Mouse (Mus musculus) neural tube, embryonic 14.5 days (tissue): Measurements from ENCODE around the gene Cuta. TPM values are rescaled to one million over a fixed set of nuclear protein-coding genes. Genes with fewer than 3 reads are reported as not detected.
A peak's percentile ranks its signal among the peaks of the same experiment; 100 is the strongest.
"Not testable (repeated sequence)": the region's sequence is repeated elsewhere in the genome, so short reads cannot be mapped to it uniquely, and the experiment has no call there.

Source experiments
- ATAC-seq: fragments of 200-750 bp; cut with Nextera tagmentation; 2 replicates; pipeline ENCODE4 v1.8.0; 2017; ENCODE audit warnings: low read depth, mild to moderate bottlenecking, moderate TSS enrichment, moderate library complexity
- H3K27ac ChIP-seq: fragments of 300-500 bp; sonication (generic); 2 replicates; pipeline ENCODE4 v1.5.1; 2014; ENCODE audit warnings: low read depth, mild to moderate bottlenecking, control low read depth, low read length, moderate library complexity, mixed read lengths
- H3K27me3 ChIP-seq: fragments of 300-500 bp; sonication (generic); 2 replicates; pipeline ENCODE4 v1.6.1; 2014; ENCODE audit warnings: low read length; ENCODE audit not compliant: control insufficient read depth, insufficient read depth
- H3K36me3 ChIP-seq: fragments of 300-500 bp; sonication (generic); 2 replicates; pipeline ENCODE4 v1.6.1; 2014; ENCODE audit warnings: low read length, mixed read lengths; ENCODE audit not compliant: control insufficient read depth, insufficient read depth
- H3K4me1 ChIP-seq: fragments of 300-500 bp; sonication (generic); 2 replicates; pipeline ENCODE4 v1.6.1; 2014; ENCODE audit warnings: low read length; ENCODE audit not compliant: control insufficient read depth, insufficient read depth
- H3K4me2 ChIP-seq: fragments of 300-500 bp; sonication (generic); 2 replicates; pipeline ENCODE4 v1.6.1; 2014; ENCODE audit warnings: mild to moderate bottlenecking, low read depth, low read length, control low read depth
- H3K4me3 ChIP-seq: fragments of 300-500 bp; sonication (generic); 2 replicates; pipeline ENCODE4 v1.5.1; 2014; ENCODE audit warnings: low read depth, low read length, control low read depth, mixed read lengths
- H3K9ac ChIP-seq: fragments of 300-500 bp; sonication (generic); replicated peaks from 2 replicates; pipeline ENCODE4 v1.6.1; 2014; ENCODE audit warnings: low read depth, mild to moderate bottlenecking, control low read depth, low read length, mixed read lengths
- H3K9me3 ChIP-seq: fragments of 300-500 bp; sonication (generic); 2 replicates; pipeline ENCODE4 v1.6.1; 2016; ENCODE audit warnings: low read length; ENCODE audit not compliant: control insufficient read depth
- WGBS: fragments of 180-500 bp; shearing (Covaris S2); extraction: QIAGEN DNeasy Blood & Tissue Kit; methylation state at CpG from one replicate; pipeline ENCODE4 v1.1.7; 2014; 5-methylcytosine and 5-hydroxymethylcytosine counted together
- polyA plus RNA-seq: library from polyadenylated mRNA; unstranded; fragments of >200 nt; fragmentation: Nextera tagmentation; extraction: Ambion mirVana; gene quantifications from 2 replicates; pipeline ENCODE4 v1.2.1, GENCODE M21; 2014

Gene Cuta
- polyA plus RNA-seq, 1 experiment from 2014 or later: 112 TPM

GRCm38 (mm10) chr17:26916711-26917482 lies 22.5 kb downstream of the Cuta start, which contains the start of gene Kifc5b:
Gene Kifc5b, plus strand, starts transcription at chr17:26917091.
- H3K4me2 ChIP-seq: peak within 1 kb of the TSS; percentile 59
- H3K4me3 ChIP-seq: peak within 1 kb of the TSS; percentile 52
- no peaks in the 10 kb centered on the region for H3K9me3 ChIP-seq
- H3K4me1 ChIP-seq: 0 out of 2 replicates have a peak, but pooled peaks cover 2% of the 10 kb centered on the region
- no peaks in the 10 kb centered on the region for H3K36me3 ChIP-seq
- no peak within 1 kb of the TSS for H3K27ac ChIP-seq
- ATAC-seq: peak; percentile 98
- WGBS: under 1% methylated on average over 63 of the region's 72 CpGs
- peak within 1 kb of the TSS; percentile 50 for H3K9ac ChIP-seq
- no peaks in the 10 kb centered on the region for H3K27me3 ChIP-seq

- Histone ChIP-seq H3K4me1 (0 out of 2 replicates have a peak, but pooled peaks cover 2% of the 10 kb centered on the region), H3K9me3 (no peaks in the 10 kb centered on the region), H3K9ac (no peak overlapping the region), H3K4me2 (no peak overlapping the region), H3K27me3 (no peaks in the 10 kb centered on the region), H3K36me3 (no peaks in the 10 kb centered on the region), H3K4me3 (no peak overlapping the region), H3K27ac (no peak overlapping the region)
- WGBS: 58% methylated on average over 1 of the region's 1 CpGs
- ATAC-seq: no peak
Measured at GRCm38 (mm10) chr17:26915248-26915647, 24.1 kb downstream of the Cuta start.

- H3K9me3 ChIP-seq, H3K4me3 ChIP-seq, H3K4me2 ChIP-seq, H3K27ac ChIP-seq, H3K36me3 ChIP-seq, H3K27me3 ChIP-seq, ATAC-seq, H3K4me1 ChIP-seq, H3K9ac ChIP-seq: not testable (repeated sequence)
- 88% methylated on average over 14 of the region's 15 CpGs for WGBS
Measured at GRCm38 (mm10) chr17:26907506-26907905, 31.9 kb downstream of the Cuta start.

- Histone ChIP-seq H3K9me3 (no peaks in the 10 kb centered on the region), H3K4me3 (no peak overlapping the region), H3K9ac (no peak overlapping the region), H3K27ac (no peak overlapping the region), H3K27me3 (no peaks in the 10 kb centered on the region), H3K36me3 (no peaks in the 10 kb centered on the region), H3K4me2 (no peak overlapping the region), H3K4me1 (no peaks in the 10 kb centered on the region)
- ATAC-seq: no peak
- 59% methylated on average over 5 of the region's 5 CpGs for WGBS
Measured at GRCm38 (mm10) chr17:26904320-26904719, 35.0 kb downstream of the Cuta start.

- Histone ChIP-seq H3K27ac (no peak overlapping the region), H3K4me1 (no peaks in the 10 kb centered on the region), H3K9me3 (no peaks in the 10 kb centered on the region), H3K36me3 (no peaks in the 10 kb centered on the region), H3K9ac (no peak overlapping the region), H3K4me3 (no peak overlapping the region), H3K27me3 (no peaks in the 10 kb centered on the region), H3K4me2 (no peak overlapping the region)
- no peak for ATAC-seq
- 84% methylated on average over 6 of the region's 6 CpGs for WGBS
Measured at GRCm38 (mm10) chr17:26900916-26901315, 38.5 kb downstream of the Cuta start.

GRCm38 (mm10) chr17:26895578-26895977 lies 43.8 kb downstream of the Cuta start:
- Histone ChIP-seq H3K4me3 (no peak overlapping the region), H3K4me1 (no peaks in the 10 kb centered on the region), H3K27me3 (no peaks in the 10 kb centered on the region), H3K9me3 (no peaks in the 10 kb centered on the region), H3K27ac (no peak overlapping the region), H3K9ac (no peak overlapping the region), H3K4me2 (no peak overlapping the region), H3K36me3 (no peaks in the 10 kb centered on the region)
- 16% methylated on average over 10 of the region's 10 CpGs for WGBS
- no peak for ATAC-seq

GRCm38 (mm10) chr17:26894342-26894741 lies 45.0 kb downstream of the Cuta start:
- 50% methylated on average over 6 of the region's 6 CpGs for WGBS
- Histone ChIP-seq H3K27me3 (no peaks in the 10 kb centered on the region; the same call in 1 of the 2 replicates), H3K9me3 (no peaks in the 10 kb centered on the region), H3K4me1 (no peaks in the 10 kb centered on the region), H3K4me2 (no peak overlapping the region), H3K27ac (no peak overlapping the region), H3K9ac (no peak overlapping the region), H3K4me3 (no peak overlapping the region), H3K36me3 (no peaks in the 10 kb centered on the region)
- ATAC-seq: 0 out of 2 replicates have a peak, but pooled peaks have one; percentile 11

- H3K9me3 ChIP-seq: no peaks in the 10 kb centered on the region
- H3K4me1 ChIP-seq: no peaks in the 10 kb centered on the region
- H3K27ac ChIP-seq: no peak overlapping the region
- no peaks in the 10 kb centered on the region; the same call in 1 of the 2 replicates for H3K27me3 ChIP-seq
- no peaks in the 10 kb centered on the region for H3K36me3 ChIP-seq
- 57% methylated on average over 6 of the region's 6 CpGs for WGBS
- no peak overlapping the region for H3K9ac ChIP-seq
- no peak for ATAC-seq
- no peak overlapping the region for H3K4me2 ChIP-seq
- H3K4me3 ChIP-seq: no peak overlapping the region
Measured at GRCm38 (mm10) chr17:26893492-26893891, 45.9 kb downstream of the Cuta start.

- no peak for ATAC-seq
- no peak overlapping the region for H3K4me3 ChIP-seq
- no peak overlapping the region; the same call in 1 of the 2 replicates for H3K27ac ChIP-seq
- no peak overlapping the region for H3K4me2 ChIP-seq
- H3K9me3 ChIP-seq: no peaks in the 10 kb centered on the region
- no peaks in the 10 kb centered on the region; the same call in 1 of the 2 replicates for H3K27me3 ChIP-seq
- no peak overlapping the region for H3K9ac ChIP-seq
- no peaks in the 10 kb centered on the region for H3K36me3 ChIP-seq
- 44% methylated on average over 16 of the region's 16 CpGs for WGBS
- no peaks in the 10 kb centered on the region for H3K4me1 ChIP-seq
Measured at GRCm38 (mm10) chr17:26892635-26893375, 46.6 kb downstream of the Cuta start.
